Mouse (Mus musculus) hindbrain, embryonic 15.5 days (tissue): ENCODE results near the gene Gdf5. TPM values are rescaled to one million over a fixed set of nuclear protein-coding genes. Genes with fewer than 3 reads are reported as not detected.

Experiments
- polyA plus RNA-seq: library from polyadenylated mRNA; unstranded; fragments of >200 nt; fragmentation: Nextera tagmentation; extraction: Ambion mirVana; gene quantifications from 2 replicates; pipeline ENCODE4 v1.2.1, GENCODE M21; 2015

Gdf5 gene
- polyA plus RNA-seq, 1 experiment from 2014 or later = 2.8 TPM

Other genes with a start within 250 kb of the Gdf5 start
- gene Edem2, start 215.9 kb downstream of the Gdf5 start, polyA plus RNA-seq = 39.9 and 42.4 TPM in 2 replicates
- not detected in 2 replicates for gene Gm17581, start 209.5 kb downstream of the Gdf5 start, polyA plus RNA-seq
- 2.9 and 4.1 TPM in 2 replicates for gene Procr, start 194.2 kb downstream of the Gdf5 start, polyA plus RNA-seq
- gene Mmp24, start 170.0 kb downstream of the Gdf5 start, polyA plus RNA-seq = 18.9 and 19.6 TPM in 2 replicates
- gene BC029722, start 125.9 kb downstream of the Gdf5 start, polyA plus RNA-seq = 39.1 and 42.7 TPM in 2 replicates
- gene Eif6, start 118.4 kb downstream of the Gdf5 start, polyA plus RNA-seq = 148 and 155 TPM in 2 replicates
- 0.45 and 0.82 TPM in 2 replicates for gene Fam83c, start 110.5 kb downstream of the Gdf5 start, polyA plus RNA-seq
- gene Uqcc1, start 15.1 kb downstream of the Gdf5 start, polyA plus RNA-seq = 64.2 and 65.0 TPM in 2 replicates
- not detected in 2 replicates for gene Gm15557, start 4.6 kb downstream of the Gdf5 start, polyA plus RNA-seq
- 13.6 and 16.9 TPM in 2 replicates for gene Cep250, start 11.1 kb upstream of the Gdf5 start, polyA plus RNA-seq
- gene 6430550D23Rik, start 62.6 kb upstream of the Gdf5 start, polyA plus RNA-seq = 1.2 and 2.9 TPM in 2 replicates
- gene Ergic3, start 62.7 kb upstream of the Gdf5 start, polyA plus RNA-seq = 426 and 467 TPM in 2 replicates
- gene Fer1l4, start 107.6 kb upstream of the Gdf5 start, polyA plus RNA-seq = not detected in 2 replicates
- 7.0 and 7.3 TPM in 2 replicates for gene Spag4, start 119.8 kb upstream of the Gdf5 start, polyA plus RNA-seq
- gene Cpne1, start 166.6 kb upstream of the Gdf5 start, polyA plus RNA-seq = 26.9 and 28.7 TPM in 2 replicates
- gene Rbm12, start 166.6 kb upstream of the Gdf5 start, polyA plus RNA-seq = 17.7 and 23.0 TPM in 2 replicates
- 16.0 and 19.6 TPM in 2 replicates for gene Gm28036, start 181.7 kb upstream of the Gdf5 start, polyA plus RNA-seq
- 439 and 455 TPM in 2 replicates for gene Romo1, start 198.7 kb upstream of the Gdf5 start, polyA plus RNA-seq
- gene Nfs1, start 198.8 kb upstream of the Gdf5 start, polyA plus RNA-seq = 33.9 and 35.2 TPM in 2 replicates
- gene Rbm39, start 234.9 kb upstream of the Gdf5 start, polyA plus RNA-seq = 414 and 423 TPM in 2 replicates